Mouse (Mus musculus) kidney, adult 9 months (tissue): Measurements from ENCODE around the gene Epp13.
A peak's percentile ranks its signal among the peaks of the same experiment; 100 is the strongest.
"Not testable (repeated sequence)": the region's sequence is repeated elsewhere in the genome, so short reads cannot be mapped to it uniquely, and the experiment has no call there.

ENCODE experiments used
- DNase-seq: peaks from one replicate; pipeline ENCODE4 v3.0.0; 2022

Gene Epp13

GRCm38 (mm10) chr7:6252410-6252809 lies at the start of gene Epp13:
Gene Epp13 (plus strand): TSS chr7:6252710.
- DNase-seq: no peak

GRCm38 (mm10) chr7:6204200-6204599 lies 48.3 kb upstream of the Epp13 start:
- no peak for DNase-seq

GRCm38 (mm10) chr7:6213144-6213543 lies 39.4 kb upstream of the Epp13 start:
- DNase-seq: peak; percentile 59

- DNase-seq: not testable (repeated sequence)
Measured at GRCm38 (mm10) chr7:6214691-6215090, 37.8 kb upstream of the Epp13 start.

- no peak for DNase-seq
Measured at GRCm38 (mm10) chr7:6220147-6220546, 32.4 kb upstream of the Epp13 start.

- DNase-seq: no peak
Measured at GRCm38 (mm10) chr7:6221978-6222377, 30.5 kb upstream of the Epp13 start, which contains the start of gene Zscan5b. Gene Zscan5b (plus strand): TSS chr7:6222278.

- DNase-seq: peak; percentile 63
Measured at GRCm38 (mm10) chr7:6228491-6228890, 24.0 kb upstream of the Epp13 start.

- peak; percentile 35 for DNase-seq
Measured at GRCm38 (mm10) chr7:6239787-6240186, 12.7 kb upstream of the Epp13 start.

GRCm38 (mm10) chr7:6240841-6241425 lies 11.6 kb upstream of the Epp13 start:
- DNase-seq: peak; percentile 74

GRCm38 (mm10) chr7:6244361-6245292 lies 7.9 kb upstream of the Epp13 start:
- peak; percentile 84 for DNase-seq

- DNase-seq: no peak
Measured at GRCm38 (mm10) chr7:6254451-6254850, 1.9 kb downstream of the Epp13 start.

- DNase-seq: no peak
Measured at GRCm38 (mm10) chr7:6257386-6257785, 4.9 kb downstream of the Epp13 start.

GRCm38 (mm10) chr7:6258232-6259220 lies 6.0 kb downstream of the Epp13 start:
- no peak for DNase-seq

GRCm38 (mm10) chr7:6260004-6260403 lies 7.5 kb downstream of the Epp13 start:
- not testable (repeated sequence) for DNase-seq

GRCm38 (mm10) chr7:6262120-6262519 lies 9.6 kb downstream of the Epp13 start:
- peak; percentile 33 for DNase-seq

GRCm38 (mm10) chr7:6262984-6263383 lies 10.5 kb downstream of the Epp13 start:
- no peak for DNase-seq

- DNase-seq: peak; percentile 35
Measured at GRCm38 (mm10) chr7:6265695-6266094, 13.2 kb downstream of the Epp13 start.

GRCm38 (mm10) chr7:6277906-6278305 lies 25.4 kb downstream of the Epp13 start:
- no peak for DNase-seq

- peak; percentile 84 for DNase-seq
Measured at GRCm38 (mm10) chr7:6282749-6283148, 30.2 kb downstream of the Epp13 start.

GRCm38 (mm10) chr7:6283451-6284075 lies 31.1 kb downstream of the Epp13 start:
- DNase-seq: peak; percentile 87

GRCm38 (mm10) chr7:6284442-6285012 lies 32.0 kb downstream of the Epp13 start:
- DNase-seq: peak; percentile 7

GRCm38 (mm10) chr7:6285366-6285765 lies 32.9 kb downstream of the Epp13 start:
- DNase-seq: no peak
